Mouse (Mus musculus): ENCODE measurements at regions not wholly inside any gene's neighbourhood (a gene's known extent, or its start where the extent isn't known, plus 50 kb on each side); places are given as distances from the start of the nearest gene placed in this dataset.
"Not testable (repeated sequence)": the region's sequence is repeated elsewhere in the genome, so short reads cannot be mapped to it uniquely, and the experiment has no call there.

DNA sequence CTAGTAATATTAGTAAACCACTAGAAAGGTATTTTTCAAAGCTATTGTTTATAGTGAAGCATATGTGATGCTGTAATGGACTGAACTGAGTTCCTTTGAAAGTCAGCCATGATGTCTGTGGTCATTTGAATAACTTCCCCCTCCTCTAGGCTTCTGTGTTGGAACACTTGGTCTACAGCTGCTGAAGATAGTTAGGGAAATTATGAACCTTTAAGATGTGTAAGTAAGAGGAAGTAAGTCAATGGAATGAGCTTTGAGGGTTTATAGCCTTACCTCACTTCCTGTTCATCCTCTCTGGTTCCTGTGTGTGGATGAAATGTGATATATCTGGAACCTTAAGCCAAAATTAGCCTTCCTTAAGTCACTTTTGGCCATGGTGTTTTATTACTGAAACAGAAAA lies 145.7 kb upstream of the Tmem229a start:
- Histone ChIP-seq H3K27ac (ENCODE audit: low read depth, low read length) (no peak overlapping the region), H3K9ac (ENCODE audit: low read depth, low read length) (no peak overlapping the region), H3K4me1 (ENCODE audit: control insufficient read depth, insufficient read depth, low read depth, low read length) (no peaks in the 10 kb centered on the region), H3K4me3 (ENCODE audit: low read length) (no peak overlapping the region), H3K36me3 (ENCODE audit: control insufficient read depth, insufficient read depth, low read length) (no peaks in the 10 kb centered on the region), H3K27me3 (replicated peaks; ENCODE audit: control insufficient read depth, insufficient read depth, low read length) (no peaks in the 10 kb centered on the region), H3K4me2 (ENCODE audit: low read length) (no peak overlapping the region), H3K9me3 (ENCODE audit: control insufficient read depth, low read length) (no peaks in the 10 kb centered on the region)
- no peak for ATAC-seq

DNA sequence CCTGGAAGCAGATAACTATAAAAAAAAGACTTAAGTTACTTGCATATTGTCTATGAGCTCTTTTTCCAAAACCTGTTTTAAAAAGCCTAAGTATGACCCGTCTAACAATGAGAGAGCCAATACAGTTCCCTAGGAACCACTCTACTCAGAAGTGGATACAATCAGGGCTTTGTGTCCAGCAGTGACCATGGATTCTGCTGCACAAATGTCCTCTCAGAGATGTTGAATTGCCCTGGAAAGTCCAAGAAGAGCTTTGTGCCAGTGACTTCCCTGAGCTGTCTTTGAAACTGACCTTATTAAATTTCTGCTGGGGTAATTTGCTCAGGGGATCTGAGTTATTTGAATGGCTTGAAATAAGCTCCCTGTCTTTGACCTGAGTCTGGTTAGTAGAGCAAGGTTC lies 131.1 kb upstream of the Tmem229a start:
- no peaks in the 10 kb centered on the region for H3K9me3 ChIP-seq (ENCODE audit: control insufficient read depth, low read length)
- ATAC-seq = no peak
- no peak overlapping the region for H3K27ac ChIP-seq (ENCODE audit: low read depth, low read length)
- no peak overlapping the region for H3K4me3 ChIP-seq (ENCODE audit: low read length)
- no peaks in the 10 kb centered on the region for H3K27me3 ChIP-seq (replicated peaks; ENCODE audit: control insufficient read depth, insufficient read depth, low read length)
- H3K9ac ChIP-seq (ENCODE audit: low read depth, low read length) = no peak overlapping the region
- no peaks in the 10 kb centered on the region for H3K4me1 ChIP-seq (ENCODE audit: control insufficient read depth, insufficient read depth, low read depth, low read length)
- WGBS = 77% methylated on average over 1 of the region's 1 CpGs
- no peaks in the 10 kb centered on the region for H3K36me3 ChIP-seq (ENCODE audit: control insufficient read depth, insufficient read depth, low read length)
- no peak overlapping the region for H3K4me2 ChIP-seq (ENCODE audit: low read length)

DNA sequence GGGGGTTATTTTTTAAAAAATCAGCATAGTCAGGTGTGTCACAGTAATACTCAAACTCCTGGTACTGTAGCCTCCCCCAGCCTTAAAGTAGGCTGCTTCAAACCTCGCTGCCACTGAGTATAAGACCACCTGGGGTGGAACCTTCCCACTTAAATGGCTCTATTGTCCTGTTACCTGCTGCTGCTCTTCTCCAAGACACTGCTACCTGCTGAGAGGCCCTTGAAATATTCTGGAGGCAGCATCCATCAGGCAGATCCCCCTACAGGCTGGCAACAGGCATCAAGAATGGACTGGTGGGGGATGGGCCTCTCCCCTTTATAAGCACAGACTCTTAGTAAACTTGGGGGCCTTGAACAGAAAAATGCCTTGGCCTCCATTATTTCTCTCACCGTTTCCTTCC lies 129.8 kb upstream of the Tmem229a start:
- no peaks in the 10 kb centered on the region for H3K4me1 ChIP-seq (ENCODE audit: control insufficient read depth, insufficient read depth, low read depth, low read length)
- WGBS = 65% methylated on average over 2 of the region's 2 CpGs
- H3K9me3 ChIP-seq (ENCODE audit: control insufficient read depth, low read length) = no peaks in the 10 kb centered on the region
- ATAC-seq = no peak
- no peak overlapping the region for H3K9ac ChIP-seq (ENCODE audit: low read depth, low read length)
- no peaks in the 10 kb centered on the region for H3K27me3 ChIP-seq (replicated peaks; ENCODE audit: control insufficient read depth, insufficient read depth, low read length)
- no peak overlapping the region for H3K4me2 ChIP-seq (ENCODE audit: low read length)
- H3K27ac ChIP-seq (ENCODE audit: low read depth, low read length) = no peak overlapping the region
- no peak overlapping the region for H3K4me3 ChIP-seq (ENCODE audit: low read length)
- no peaks in the 10 kb centered on the region for H3K36me3 ChIP-seq (ENCODE audit: control insufficient read depth, insufficient read depth, low read length)

DNA sequence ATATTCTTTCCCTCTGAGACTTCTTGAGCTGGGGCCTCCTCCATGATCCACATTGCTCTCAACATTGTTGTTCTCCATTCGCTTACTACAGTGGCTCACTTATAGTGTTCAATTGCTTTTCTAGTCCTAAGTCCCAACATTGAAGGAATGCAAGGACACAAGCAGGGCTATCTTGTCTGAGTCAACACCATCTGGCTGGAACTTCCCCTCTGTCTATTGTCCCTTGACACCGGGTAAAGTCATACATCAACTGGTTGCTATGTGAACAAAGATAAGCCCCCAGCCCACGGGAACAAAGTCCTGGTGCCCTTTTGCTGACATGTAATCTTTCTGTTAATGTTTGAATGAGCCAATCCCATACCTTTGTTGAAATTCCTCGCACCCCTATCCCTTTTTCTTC lies 129.2 kb upstream of the Tmem229a start:
- H3K9ac ChIP-seq (ENCODE audit: low read depth, low read length); H3K36me3 ChIP-seq (ENCODE audit: control insufficient read depth, insufficient read depth, low read length); H3K4me2 ChIP-seq (ENCODE audit: low read length); H3K27ac ChIP-seq (ENCODE audit: low read depth, low read length); H3K4me3 ChIP-seq (ENCODE audit: low read length); H3K27me3 ChIP-seq (replicated peaks; ENCODE audit: control insufficient read depth, insufficient read depth, low read length); ATAC-seq; H3K4me1 ChIP-seq (ENCODE audit: control insufficient read depth, insufficient read depth, low read depth, low read length); H3K9me3 ChIP-seq (ENCODE audit: control insufficient read depth, low read length): not testable (repeated sequence)
- WGBS = 54% methylated on average over 4 of the region's 4 CpGs

DNA sequence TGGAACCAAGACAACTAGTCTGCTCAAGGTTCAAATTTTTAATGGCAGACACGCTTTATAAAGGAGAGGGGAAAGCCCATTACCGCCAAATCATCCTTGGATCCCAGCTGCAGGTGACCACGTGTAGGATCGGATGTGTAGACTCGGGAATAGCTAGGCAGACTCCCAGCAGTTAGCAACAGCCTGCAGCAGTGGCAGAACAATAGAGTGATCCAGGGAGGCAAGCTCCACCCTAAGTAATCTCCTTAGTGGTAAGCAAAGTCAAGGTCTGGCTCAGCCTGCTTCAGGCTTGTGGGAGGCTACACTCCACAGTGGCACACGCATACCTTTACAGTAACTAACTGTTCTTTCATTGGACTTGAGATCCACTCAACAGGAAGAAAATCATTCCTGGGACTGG lies 109.8 kb upstream of the Tmem229a start:
- H3K4me3 ChIP-seq (ENCODE audit: low read length) = no peak overlapping the region
- no peaks in the 10 kb centered on the region for H3K9me3 ChIP-seq (ENCODE audit: control insufficient read depth, low read length)
- no peak overlapping the region for H3K27ac ChIP-seq (ENCODE audit: low read depth, low read length)
- no peaks in the 10 kb centered on the region for H3K27me3 ChIP-seq (replicated peaks; ENCODE audit: control insufficient read depth, insufficient read depth, low read length)
- no peaks in the 10 kb centered on the region for H3K36me3 ChIP-seq (ENCODE audit: control insufficient read depth, insufficient read depth, low read length)
- H3K4me2 ChIP-seq (ENCODE audit: low read length) = no peak overlapping the region
- no peak overlapping the region for H3K9ac ChIP-seq (ENCODE audit: low read depth, low read length)
- H3K4me1 ChIP-seq (ENCODE audit: control insufficient read depth, insufficient read depth, low read depth, low read length) = no peaks in the 10 kb centered on the region
- WGBS = 42% methylated on average over 6 of the region's 6 CpGs
- no peak for ATAC-seq

DNA sequence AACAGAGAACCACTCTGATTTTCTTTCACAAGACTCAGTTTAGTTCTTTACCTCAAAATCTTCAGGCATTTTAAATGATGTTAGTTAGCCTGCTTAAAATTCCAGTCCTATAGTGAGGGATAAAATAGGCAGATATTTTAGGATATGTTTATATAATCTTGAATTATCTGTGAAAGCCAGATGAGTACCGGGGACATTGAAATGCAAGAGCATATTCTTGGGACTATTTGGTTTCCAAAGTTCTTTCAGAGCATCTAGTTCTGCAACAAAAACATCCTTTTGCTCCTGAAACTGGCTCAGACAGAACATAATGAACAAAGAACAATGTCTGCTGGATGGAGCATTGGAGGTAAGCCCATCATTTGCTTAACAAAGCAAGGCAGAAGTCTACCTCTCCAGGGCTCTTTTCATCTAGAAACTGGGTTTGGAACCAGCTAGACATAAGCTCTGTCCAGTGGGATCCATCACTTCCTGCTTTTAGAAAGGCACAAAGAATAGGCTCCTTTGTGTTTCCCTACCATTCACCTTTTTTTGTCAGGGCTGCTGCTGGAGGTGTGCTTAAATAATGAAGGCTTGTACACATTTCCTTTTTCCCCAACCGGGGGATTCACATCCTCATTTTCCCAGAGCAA lies 76.9 kb upstream of the Tmem229a start:
- Histone ChIP-seq H3K27ac (ENCODE audit: low read depth, low read length) (no peak overlapping the region), H3K4me1 (ENCODE audit: control insufficient read depth, insufficient read depth, low read depth, low read length) (no peaks in the 10 kb centered on the region), H3K4me3 (ENCODE audit: low read length) (no peak overlapping the region), H3K27me3 (replicated peaks; ENCODE audit: control insufficient read depth, insufficient read depth, low read length) (no peaks in the 10 kb centered on the region), H3K9ac (ENCODE audit: low read depth, low read length) (no peak overlapping the region), H3K9me3 (ENCODE audit: control insufficient read depth, low read length) (no peaks in the 10 kb centered on the region), H3K36me3 (ENCODE audit: control insufficient read depth, insufficient read depth, low read length) (no peaks in the 10 kb centered on the region), H3K4me2 (ENCODE audit: low read length) (no peak overlapping the region)
- ATAC-seq = peak; percentile 42; the same call in 1 of the 2 replicates
- WGBS = 52% methylated on average over 2 of the region's 2 CpGs

DNA sequence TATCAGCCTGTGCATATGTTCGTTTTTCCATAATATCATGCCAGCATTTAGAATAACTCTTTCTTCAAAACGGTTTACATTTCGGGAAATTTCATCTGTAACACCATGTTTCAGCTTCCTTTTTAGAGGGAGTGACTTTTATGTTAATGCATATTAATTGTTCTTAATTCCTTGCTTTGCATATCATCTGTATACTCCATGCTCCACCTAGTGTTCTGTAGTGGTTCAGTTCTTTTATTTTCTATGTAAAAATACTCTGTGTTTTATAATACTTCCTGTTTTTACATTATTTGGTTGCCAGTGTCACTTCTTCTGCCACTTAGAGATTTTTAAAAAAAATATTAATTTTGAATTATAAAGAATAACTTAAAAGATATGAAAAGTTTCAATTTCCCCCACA lies 70.9 kb upstream of the Tmem229a start:
- Histone ChIP-seq H3K4me2 (ENCODE audit: low read length) (no peak overlapping the region), H3K9ac (ENCODE audit: low read depth, low read length) (no peak overlapping the region), H3K27me3 (replicated peaks; ENCODE audit: control insufficient read depth, insufficient read depth, low read length) (no peaks in the 10 kb centered on the region), H3K36me3 (ENCODE audit: control insufficient read depth, insufficient read depth, low read length) (no peaks in the 10 kb centered on the region), H3K9me3 (ENCODE audit: control insufficient read depth, low read length) (no peaks in the 10 kb centered on the region), H3K4me3 (ENCODE audit: low read length) (no peak overlapping the region), H3K27ac (ENCODE audit: low read depth, low read length) (no peak overlapping the region), H3K4me1 (ENCODE audit: control insufficient read depth, insufficient read depth, low read depth, low read length) (no peaks in the 10 kb centered on the region)
- WGBS = 88% methylated on average over 3 of the region's 3 CpGs
- ATAC-seq = no peak

DNA sequence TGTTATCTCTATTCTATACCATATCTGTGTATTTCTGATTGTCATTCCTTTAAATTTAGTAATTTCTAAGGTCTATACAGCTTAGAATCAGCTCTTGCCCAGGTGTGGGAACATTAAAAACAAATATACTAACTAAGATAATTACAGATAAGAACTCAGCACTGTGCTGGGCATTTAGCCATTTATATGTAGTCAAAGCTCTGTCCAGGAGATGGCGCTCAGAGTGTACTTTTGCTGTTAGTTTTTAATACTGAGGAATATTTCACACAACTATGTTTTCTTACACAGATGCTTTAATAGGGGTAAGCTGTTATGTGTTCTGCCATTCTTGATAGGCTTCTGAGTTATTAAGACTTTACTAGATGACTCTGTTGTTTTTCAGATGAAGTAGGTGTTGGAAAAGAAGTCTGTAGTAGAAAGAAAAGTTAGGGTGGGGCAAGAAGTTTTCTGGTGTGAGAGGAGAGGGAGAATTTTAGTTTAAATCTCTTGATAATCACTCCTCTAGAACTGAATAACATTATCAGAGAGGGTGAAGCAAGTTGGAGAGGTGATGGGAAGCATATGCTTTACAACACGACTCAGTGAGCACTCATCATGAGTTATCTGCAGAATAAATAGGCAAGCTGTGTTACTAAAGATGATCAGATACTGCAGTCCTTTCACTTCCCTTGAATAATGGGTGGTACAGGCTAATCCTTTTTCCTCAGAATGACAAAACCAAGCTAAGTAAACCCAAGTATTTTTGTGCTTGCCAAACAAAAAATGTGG lies 64.1 kb upstream of the Tmem229a start:
- no peak overlapping the region for H3K4me2 ChIP-seq (ENCODE audit: low read length)
- H3K9me3 ChIP-seq (ENCODE audit: control insufficient read depth, low read length) = no peaks in the 10 kb centered on the region
- no peak overlapping the region for H3K27ac ChIP-seq (ENCODE audit: low read depth, low read length)
- WGBS = 26% methylated on average over 2 of the region's 2 CpGs
- H3K36me3 ChIP-seq (ENCODE audit: control insufficient read depth, insufficient read depth, low read length) = no peaks in the 10 kb centered on the region
- H3K4me3 ChIP-seq (ENCODE audit: low read length) = no peak overlapping the region
- H3K4me1 ChIP-seq (ENCODE audit: control insufficient read depth, insufficient read depth, low read depth, low read length) = no peaks in the 10 kb centered on the region
- ATAC-seq = peak; percentile 88
- no peak overlapping the region for H3K9ac ChIP-seq (ENCODE audit: low read depth, low read length)
- H3K27me3 ChIP-seq (replicated peaks; ENCODE audit: control insufficient read depth, insufficient read depth, low read length) = no peaks in the 10 kb centered on the region

DNA sequence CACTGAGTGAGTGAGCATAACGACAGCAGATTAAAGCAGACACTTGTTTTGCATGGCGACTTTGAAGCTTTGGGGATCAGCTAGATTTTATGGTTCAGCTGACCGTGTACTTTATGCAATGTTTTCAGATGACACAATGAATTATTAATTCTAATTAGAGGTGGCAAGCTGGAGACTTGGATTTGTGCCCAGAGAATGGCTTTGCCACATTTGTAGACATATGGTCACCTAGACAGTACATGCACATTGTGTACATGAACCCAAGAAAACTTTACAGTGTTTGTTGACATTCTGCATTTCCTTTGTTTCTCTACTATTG lies 57.1 kb upstream of the Tmem229a start:
- no peak overlapping the region for H3K27ac ChIP-seq (ENCODE audit: low read depth, low read length)
- no peak overlapping the region for H3K9ac ChIP-seq (ENCODE audit: low read depth, low read length)
- no peak overlapping the region for H3K4me3 ChIP-seq (ENCODE audit: low read length)
- WGBS = 30% methylated on average over 3 of the region's 3 CpGs
- H3K4me2 ChIP-seq (ENCODE audit: low read length) = no peak overlapping the region
- H3K36me3 ChIP-seq (ENCODE audit: control insufficient read depth, insufficient read depth, low read length) = no peaks in the 10 kb centered on the region
- H3K27me3 ChIP-seq (replicated peaks; ENCODE audit: control insufficient read depth, insufficient read depth, low read length) = no peaks in the 10 kb centered on the region
- no peaks in the 10 kb centered on the region for H3K9me3 ChIP-seq (ENCODE audit: control insufficient read depth, low read length)
- no peaks in the 10 kb centered on the region for H3K4me1 ChIP-seq (ENCODE audit: control insufficient read depth, insufficient read depth, low read depth, low read length)
- peak; percentile 88 for ATAC-seq

Measured in hindbrain, embryonic 16.5 days (tissue).